Mouse (Mus musculus): ENCODE results near the gene Hk3. TPM values are rescaled to one million over a fixed set of nuclear protein-coding genes. Genes with fewer than 3 reads are reported as not detected.

Hk3 gene
- total RNA-seq, 2 experiments from 2014 or later: 1.1 to 2.6 TPM

Other genes with a start within 250 kb of the Hk3 start
- gene Eif4e1b, start 237.4 kb downstream of the Hk3 start, total RNA-seq (2021): not detected
- 10 to 100 TPM; 32.6 to 46.1 TPM for gene Tspan17, start 232.0 kb downstream of the Hk3 start, total RNA-seq (2021)
- 1 to 10 TPM; 7.4 to 9.1 TPM for gene Unc5a, start 72.0 kb downstream of the Hk3 start, total RNA-seq (2021)
- 10 to 100 TPM; 24.8 to 26.0 TPM for gene Uimc1, start 78.9 kb upstream of the Hk3 start, total RNA-seq (2021)
- gene Zfp346, start 83.9 kb upstream of the Hk3 start, total RNA-seq (2021): 10 to 100 TPM; 44.3 to 54.4 TPM
- gene Gm17617, start 112.2 kb upstream of the Hk3 start, total RNA-seq (2021): not detected
- gene Fgfr4, start 131.3 kb upstream of the Hk3 start, total RNA-seq (2021): 10 to 100 TPM; 28.4 to 38.7 TPM
- gene Nsd1, start 188.4 kb upstream of the Hk3 start, total RNA-seq (2021): 10 to 100 TPM; 76.4 to 82.4 TPM